Mouse (Mus musculus) megakaryocyte, adult 5-6 weeks (primary cell): Measurements from ENCODE around the gene Frmd3. TPM values are rescaled to one million over a fixed set of nuclear protein-coding genes. Genes with fewer than 3 reads are reported as not detected.

ENCODE experiments used
- total RNA-seq, 2 experiments: library from RNA; stranded (forward) in 1 of 2; stranded (reverse) in 1 of 2; fragments of 153-499, 151-499 nt in 1 of 2; fragments of 221-1000, 200-1000 nt in 1 of 2; gene quantifications; 2 replicates each; pipeline versions ENCODE4 v1.2.3 to v1.2.4; 2015 to 2017

Frmd3 gene
- total RNA-seq, 2 experiments from 2014 or later = not detected

Other genes with a start within 250 kb of the Frmd3 start
- not detected in 2 replicates for gene Rasef, start 222.4 kb upstream of the Frmd3 start, total RNA-seq (2015)
- not detected in 2 replicates for gene Rasef, start 222.4 kb upstream of the Frmd3 start, total RNA-seq (2017)
- not detected in 2 replicates for gene Gm11758, start 137.2 kb upstream of the Frmd3 start, total RNA-seq (2015)
- gene Gm11758, start 137.2 kb upstream of the Frmd3 start, total RNA-seq (2017) = not detected in 2 replicates
- not detected in 2 replicates for gene Gm11757, start 122.3 kb upstream of the Frmd3 start, total RNA-seq (2015)
- gene Gm11757, start 122.3 kb upstream of the Frmd3 start, total RNA-seq (2017) = not detected in 2 replicates
- not detected in 2 replicates for gene Gm13871, start 107.5 kb upstream of the Frmd3 start, total RNA-seq (2015)
- gene Gm13871, start 107.5 kb upstream of the Frmd3 start, total RNA-seq (2017) = not detected in 2 replicates
- gene Gm11756, start 92.7 kb upstream of the Frmd3 start, total RNA-seq (2015) = not detected in 2 replicates
- gene Gm11756, start 92.7 kb upstream of the Frmd3 start, total RNA-seq (2017) = not detected in 2 replicates
- gene 2310002L09Rik, start 62.6 kb upstream of the Frmd3 start, total RNA-seq (2015) = not detected in 2 replicates
- gene 2310002L09Rik, start 62.6 kb upstream of the Frmd3 start, total RNA-seq (2017) = not detected in 2 replicates
- gene Kdm4c, start 229.1 kb downstream of the Frmd3 start, total RNA-seq (2015) = 20.4 and 21.3 TPM in 2 replicates
- 28.0 and 29.7 TPM in 2 replicates for gene Kdm4c, start 229.1 kb downstream of the Frmd3 start, total RNA-seq (2017)